Mouse (Mus musculus): ENCODE measurements around the gene Ror2.
A peak's percentile ranks its signal among the peaks of the same experiment; 100 is the strongest.

Ror2 gene

DNA sequence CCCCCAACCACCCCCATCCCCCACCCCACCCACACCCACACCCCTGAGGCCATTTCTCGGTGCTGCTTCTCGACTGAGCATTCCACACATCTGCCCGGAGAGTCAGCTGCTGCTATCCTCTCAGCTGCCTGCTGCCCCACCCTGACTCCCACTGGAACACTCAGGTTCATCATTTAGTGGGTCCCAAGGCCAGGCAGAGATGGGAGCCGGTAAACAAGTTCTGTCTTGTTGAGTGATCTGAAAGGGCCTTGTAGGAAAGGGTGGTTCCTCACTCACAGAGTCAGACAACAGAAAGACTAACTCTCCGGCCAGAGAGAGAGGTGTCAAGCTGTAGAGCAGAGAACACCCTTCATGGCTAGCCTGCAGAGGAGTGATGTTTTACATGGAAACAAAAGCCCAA, 155.9 kb downstream of the Ror2 start:
- DNase-seq (ENCODE audit: low spot score): no peak

DNA sequence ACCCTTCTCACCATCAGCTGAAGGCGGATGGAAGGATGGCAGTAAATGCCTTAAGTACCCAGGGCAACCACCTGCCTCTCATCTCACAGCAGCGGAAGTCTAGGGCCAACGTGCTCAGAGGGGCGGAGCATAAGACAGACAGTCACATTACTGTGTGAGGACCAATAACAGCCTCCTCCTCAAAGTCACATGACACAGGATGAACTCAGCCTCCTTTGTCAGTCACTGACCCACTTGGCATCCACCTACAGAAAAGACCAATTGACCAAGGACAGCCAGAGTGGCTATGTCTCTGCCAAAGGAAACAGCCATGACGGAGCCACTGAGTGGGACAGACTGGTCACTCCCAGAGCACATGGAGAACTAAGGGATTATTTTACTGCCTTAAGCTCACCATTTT, 160.3 kb downstream of the Ror2 start:
- no peak for DNase-seq (ENCODE audit: low spot score)

DNA sequence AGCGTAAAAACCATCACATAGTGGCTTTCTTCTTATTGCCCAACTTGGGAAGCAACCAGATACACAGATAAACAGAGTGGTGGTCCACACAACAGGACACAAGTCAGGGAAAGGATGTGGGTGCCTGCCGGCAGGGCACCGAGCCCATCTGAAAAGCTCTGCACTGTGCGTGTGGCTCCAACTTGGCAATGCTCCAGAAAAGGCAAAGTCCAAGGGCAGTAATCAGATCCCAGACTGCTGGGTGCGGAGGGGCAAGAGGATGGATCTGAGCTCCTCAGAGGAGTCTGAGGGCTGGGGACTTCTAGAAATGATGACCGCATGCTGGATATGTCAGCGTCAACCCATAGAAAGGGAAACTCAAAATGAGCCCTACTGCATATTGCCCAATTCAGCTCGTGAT, 163.8 kb downstream of the Ror2 start:
- DNase-seq (ENCODE audit: low spot score): no peak

DNA sequence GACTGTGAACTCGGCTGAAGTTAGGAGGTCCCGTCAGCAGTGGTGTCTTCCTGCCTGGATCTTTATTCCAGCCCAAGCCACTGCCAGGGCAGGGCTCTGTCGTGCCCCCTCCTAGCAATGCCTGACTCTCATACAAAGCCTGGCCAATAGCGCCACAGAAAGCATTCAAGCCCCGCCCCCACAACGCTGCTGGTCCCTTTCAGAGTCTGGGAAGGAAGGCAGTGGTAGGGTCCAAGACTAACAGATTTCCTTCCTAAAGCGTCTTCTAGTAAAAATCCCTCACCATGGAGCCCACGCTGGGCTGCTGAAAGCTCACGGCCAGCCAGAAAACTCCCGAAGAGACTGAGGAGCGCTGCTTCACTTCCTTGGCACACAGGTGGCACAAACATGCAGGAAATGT, 165.0 kb downstream of the Ror2 start:
- DNase-seq (ENCODE audit: low spot score): no peak

DNA sequence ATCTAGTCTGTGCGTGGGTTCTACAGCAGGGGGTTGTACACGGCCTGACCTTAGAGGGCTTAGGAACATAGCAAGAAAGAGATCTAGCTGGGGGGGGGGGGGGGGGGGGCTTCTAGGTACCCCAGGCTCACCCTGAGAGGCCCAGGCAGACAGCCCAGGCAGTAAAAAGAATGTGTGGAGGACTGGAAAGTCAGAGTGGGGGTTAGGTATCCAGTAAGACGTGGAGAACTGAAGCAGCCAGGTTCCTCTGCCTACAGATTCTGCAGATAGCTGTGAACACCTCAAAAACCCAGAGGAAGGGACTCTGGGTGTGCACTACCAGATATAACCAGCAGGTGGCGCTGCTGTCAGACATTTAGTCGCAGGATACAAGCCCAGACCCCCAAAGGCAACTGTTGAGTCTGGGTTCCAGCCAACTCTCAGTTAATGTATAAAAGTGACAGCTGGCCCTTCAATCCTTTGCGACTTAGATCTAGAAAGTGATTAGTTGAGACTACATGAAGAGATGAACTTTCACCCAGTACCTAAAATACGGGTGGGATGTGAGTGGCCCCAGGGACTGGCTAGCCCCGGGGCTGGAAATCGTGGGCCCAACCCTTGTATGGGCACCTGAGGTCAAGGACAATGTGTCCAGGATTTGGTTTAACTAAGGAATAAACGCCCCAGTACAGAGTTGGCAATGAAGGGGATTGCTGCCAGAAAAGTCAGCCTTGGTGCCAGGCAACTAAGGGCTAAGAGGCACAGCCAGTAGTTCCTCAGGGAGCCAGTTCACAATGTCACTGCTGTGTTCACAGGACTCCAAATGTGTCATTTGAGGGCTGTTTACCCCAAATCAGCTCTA, 166.1 kb downstream of the Ror2 start:
- DNase-seq (ENCODE audit: low spot score): peak; percentile 76

DNA sequence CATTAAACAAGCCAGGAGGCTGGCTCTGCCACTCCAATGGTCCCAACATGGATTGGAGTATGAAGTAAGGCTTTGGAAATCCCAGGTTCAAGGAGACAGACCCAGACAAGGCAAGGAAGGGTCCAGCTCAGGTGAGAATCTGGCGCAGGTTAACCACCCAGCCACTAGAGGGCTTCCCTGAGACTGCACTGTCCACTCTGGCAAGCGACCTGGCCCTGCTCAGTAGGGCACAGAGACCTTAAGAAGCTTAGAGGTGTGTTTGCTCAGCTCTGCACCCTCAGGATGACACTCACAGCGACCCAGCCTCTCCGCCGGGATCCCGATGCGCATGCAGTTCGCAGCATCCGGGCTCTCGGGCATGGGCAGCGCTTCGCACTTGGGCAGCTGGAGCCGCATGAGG, 167.5 kb downstream of the Ror2 start:
- DNase-seq (ENCODE audit: low spot score): no peak

DNA sequence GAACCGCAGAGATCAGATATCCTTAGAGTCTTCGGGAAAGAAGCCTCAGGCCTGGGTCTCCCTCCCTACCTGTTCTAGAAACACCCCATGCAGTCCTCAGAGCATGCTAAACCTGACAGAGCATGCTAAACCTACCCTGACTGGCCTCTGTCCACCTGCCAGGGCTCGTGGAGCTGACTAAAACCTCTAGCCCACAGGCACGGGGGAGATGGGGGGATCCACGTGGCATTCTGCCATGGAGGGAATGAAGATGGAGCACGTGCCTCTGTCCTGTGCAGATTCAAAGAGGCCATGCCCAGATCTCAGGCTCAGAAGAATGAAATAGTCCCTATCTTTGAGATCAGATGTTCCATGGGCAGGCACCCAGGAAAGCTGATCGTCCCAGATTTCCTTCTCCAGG, 168.0 kb downstream of the Ror2 start:
- no peak for DNase-seq (ENCODE audit: low spot score)

DNA sequence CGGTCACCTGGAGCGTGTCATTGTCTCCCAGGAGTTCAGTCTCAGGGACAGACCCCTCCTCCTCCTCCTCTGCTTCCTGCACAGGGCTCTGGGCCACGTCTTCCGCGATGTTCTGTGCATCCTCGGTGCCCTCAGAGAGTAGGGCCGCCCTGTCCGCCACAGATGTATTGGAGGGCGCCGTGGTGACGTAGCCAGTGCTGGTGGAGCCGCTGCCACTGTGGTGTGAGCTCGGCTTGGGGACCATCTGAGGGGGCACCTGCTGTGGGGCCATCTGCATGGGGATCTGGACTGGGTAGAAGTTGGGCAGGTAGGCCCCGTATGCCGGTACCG, 175.7 kb downstream of the Ror2 start:
- no peak for DNase-seq (ENCODE audit: low spot score)

DNA sequence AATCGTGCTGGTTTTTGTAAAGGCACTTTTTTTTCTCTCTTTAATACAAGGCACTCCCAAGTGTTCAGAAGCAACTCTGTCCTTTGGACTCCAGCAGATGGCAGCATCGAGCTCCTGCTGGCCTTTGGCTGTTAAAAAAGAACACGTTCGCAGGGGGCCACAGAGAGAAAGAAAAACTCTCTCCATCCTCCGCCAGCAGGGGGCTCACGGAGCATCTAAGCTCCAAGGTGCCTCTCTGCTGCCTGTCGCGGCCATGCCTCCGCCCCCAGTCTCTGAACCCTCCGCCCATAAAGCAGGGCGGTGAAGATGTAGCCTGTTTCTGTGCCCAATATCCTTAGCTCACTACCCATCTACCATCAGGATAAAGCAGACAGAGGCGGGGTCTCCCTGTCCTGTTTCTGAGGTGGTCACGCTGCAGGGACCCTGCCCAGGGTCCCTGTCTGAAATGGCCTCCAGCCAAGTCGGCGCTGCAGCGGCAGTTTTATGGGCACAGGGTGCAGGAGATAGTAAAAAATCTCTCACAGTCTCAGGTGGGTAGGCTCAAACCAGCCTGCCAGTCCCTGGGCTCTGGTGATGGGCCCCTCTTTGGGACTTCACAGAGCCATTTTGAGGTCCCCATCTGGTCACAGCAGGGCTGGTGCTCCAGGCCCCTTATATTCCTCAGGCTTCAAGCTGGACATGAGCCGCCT, 176.2 kb downstream of the Ror2 start:
- peak; percentile 94 for DNase-seq (ENCODE audit: low spot score)

DNA sequence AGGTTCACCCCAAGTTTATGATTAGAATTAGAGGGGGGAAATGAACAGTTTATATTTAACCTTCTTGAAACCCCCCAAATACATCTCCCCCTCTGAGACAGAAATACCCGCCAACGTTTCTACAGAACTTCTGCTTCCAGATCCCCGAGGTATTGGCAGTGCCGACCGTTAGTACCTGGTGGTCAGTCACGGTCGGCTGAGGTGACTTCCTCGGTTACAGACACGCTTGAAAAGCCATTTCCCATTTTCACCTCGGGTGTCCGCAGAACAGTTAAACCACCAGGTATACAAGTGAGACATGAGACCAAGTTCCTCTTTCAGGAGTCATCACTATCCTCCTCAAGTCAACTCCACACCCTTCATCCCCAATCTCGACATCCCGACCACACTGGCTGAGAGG, 179.2 kb downstream of the Ror2 start:
- no peak for DNase-seq (ENCODE audit: low spot score)

DNA sequence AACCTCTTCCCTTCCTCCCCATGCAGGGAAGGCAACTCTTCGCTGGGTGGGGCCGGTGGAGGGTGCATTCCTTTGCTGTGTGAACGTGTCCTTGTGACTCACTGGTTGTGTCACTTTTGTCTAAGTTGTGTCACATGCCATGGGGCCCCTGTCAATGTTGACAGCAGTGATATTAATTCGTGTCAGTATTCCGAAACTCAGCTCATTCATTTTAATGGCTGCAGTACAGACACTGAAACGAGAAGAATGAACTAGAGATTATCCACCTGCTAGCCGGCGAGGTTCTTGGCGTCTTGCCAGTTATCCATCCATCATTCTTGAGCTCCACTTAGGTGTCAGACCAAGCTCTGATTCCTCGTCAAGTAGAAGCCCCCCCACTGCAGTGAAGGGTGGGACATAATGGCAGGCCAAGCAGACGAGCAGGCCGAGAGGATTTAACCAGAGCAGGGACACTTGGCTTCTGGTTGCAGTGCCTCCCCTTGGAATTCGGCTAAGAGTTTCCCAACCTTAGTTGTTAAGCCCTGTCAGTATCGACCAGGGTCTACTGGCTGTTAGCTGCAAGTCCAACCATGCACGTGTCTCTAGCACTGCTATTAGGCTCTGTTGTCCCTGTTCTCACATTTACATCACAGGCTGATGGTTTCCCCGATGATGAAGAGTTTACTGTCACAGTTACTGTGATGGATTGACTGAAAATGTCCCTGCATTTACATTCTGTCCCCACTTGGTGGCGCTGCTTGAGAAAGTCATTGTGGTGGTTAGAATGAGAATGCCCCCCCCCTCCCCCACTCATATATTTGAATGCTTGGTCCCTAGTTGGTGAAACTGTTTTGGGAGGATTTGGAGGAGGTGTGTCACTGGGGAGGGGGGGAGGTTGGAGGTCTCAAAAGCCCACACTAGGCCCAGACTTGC, 185.9 kb downstream of the Ror2 start:
- DNase-seq (ENCODE audit: low spot score): no peak

DNA sequence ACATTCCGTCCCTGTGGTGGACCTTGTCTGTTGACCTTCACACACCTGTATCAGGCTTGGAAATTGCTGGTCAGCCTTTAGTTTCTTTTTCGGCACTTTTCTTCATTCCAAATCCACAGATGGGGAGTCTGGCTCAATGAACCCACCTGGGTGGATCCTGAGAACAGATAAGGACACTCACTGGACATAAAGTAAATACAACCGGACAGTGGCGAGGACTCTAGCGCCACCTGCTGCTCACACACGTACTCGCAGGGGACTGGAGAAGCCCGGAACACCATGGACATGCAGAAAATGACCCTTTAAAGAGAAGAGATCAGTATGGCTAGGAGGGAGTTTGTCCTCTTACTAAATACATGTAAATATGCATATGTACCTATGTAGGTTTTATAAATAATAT, 189.3 kb downstream of the Ror2 start:
- peak; percentile 80 for DNase-seq (ENCODE audit: low spot score)

DNA sequence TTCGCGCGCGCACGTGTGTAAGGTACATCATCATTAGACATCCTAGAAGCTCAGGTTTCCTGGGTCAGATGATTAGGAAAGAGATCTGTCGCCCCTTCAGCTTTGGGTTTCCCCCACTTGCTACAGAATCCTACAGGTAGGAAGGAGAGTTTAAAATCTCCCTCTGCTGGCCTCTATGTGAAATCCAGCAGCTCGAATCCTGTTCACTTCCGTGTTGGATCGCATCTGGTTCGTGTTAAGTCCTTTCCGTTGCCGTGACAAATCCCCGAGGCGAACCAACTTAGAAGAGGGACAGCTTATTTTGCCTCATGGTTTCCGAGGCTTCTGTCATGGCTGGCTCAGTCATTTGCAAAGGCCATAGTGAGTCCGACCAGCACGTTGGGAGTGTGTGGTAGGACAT, 190.7 kb downstream of the Ror2 start:
- DNase-seq (ENCODE audit: low spot score): no peak

DNA sequence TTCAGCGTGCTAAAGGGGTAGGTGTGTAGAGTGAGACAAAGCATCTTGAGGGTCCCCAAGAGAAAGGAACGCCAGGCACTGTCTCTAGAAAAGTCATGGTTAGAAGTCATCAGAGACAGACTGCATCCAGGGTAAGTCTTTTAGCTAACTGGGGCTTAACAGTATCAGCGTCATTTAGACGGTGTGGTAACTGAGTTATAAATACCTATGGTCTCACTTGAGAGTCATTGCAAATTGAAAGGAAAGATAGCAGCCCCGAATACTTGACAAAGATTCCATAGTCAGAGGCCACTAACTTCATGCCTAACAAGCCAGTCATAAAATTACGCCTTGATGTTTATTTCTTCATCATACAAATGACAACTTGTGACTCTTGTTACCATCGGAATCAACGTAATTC, 191.3 kb downstream of the Ror2 start:
- no peak for DNase-seq (ENCODE audit: low spot score)

DNA sequence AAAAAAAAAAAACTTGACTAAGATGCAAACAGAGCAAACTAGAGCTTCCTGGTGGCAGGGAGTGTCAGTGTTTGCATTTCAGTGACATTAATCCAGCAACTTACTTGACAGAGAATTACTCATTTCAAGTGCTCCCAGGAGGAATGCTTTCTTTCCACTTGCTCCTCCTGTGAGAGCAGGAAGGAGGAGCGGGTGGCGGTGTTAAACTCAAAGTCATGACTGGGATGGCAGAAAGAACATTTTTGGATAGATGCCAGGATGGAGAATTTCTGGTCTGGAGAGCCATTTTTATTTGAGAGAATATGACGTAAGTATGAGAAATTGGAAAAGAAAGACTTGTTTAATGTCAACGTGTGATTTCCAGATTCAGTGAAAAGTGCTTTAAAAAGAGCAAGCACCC, 192.5 kb downstream of the Ror2 start:
- DNase-seq (ENCODE audit: low spot score): no peak

DNA sequence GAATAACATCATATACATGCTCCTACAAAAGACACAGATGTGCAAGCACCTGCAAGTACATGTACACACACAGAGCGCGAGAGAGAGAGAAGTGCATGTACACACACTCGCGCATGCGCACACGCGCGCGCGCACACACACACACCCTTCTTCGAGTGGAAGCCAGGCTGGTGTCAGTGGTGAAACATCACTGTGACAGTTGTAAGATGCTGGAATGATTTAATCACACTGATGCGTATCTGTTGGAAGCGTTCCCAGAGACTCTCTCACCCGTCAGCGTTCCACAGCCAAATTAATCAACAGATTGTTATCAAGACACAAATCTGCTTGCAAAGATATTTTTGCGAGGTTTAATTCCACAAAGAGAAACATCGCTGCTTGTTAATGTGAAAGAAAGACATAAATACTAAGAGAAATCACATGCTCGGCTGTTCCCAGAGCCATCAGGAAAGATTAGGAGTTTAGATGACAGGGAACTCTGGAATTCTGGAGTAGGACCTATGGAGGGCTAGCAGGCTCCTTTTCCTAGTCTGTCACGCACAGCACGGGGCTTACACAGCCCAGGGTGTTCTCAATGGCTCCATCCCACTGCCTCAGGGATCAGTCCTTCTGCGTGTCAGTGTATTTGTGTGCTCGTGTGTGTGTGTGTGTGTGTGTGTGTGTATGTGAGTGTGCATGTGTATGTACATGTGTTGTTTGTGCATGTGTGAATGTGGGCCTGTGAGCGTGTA, 199.2 kb downstream of the Ror2 start:
- no peak for DNase-seq (ENCODE audit: low spot score)

DNA sequence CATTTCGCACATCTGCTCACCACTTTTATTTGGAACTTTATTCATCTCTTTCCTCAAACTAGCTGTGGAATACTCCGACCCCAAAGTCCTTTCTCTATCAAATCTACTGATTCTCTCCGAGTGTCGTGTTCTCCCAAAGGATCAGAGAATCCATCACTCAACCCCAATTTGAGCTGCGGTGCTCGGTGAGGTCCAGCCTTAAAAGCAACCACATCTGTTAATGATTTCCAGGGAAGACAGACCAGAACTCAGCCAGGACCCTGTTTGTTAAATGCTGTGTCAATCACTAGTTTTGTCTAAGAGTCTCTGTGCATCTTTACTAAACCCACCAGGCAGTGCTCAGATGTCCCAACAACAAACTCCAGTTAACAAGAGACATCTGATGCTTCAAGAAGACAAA, 204.1 kb downstream of the Ror2 start:
- no peak for DNase-seq (ENCODE audit: low spot score)

DNA sequence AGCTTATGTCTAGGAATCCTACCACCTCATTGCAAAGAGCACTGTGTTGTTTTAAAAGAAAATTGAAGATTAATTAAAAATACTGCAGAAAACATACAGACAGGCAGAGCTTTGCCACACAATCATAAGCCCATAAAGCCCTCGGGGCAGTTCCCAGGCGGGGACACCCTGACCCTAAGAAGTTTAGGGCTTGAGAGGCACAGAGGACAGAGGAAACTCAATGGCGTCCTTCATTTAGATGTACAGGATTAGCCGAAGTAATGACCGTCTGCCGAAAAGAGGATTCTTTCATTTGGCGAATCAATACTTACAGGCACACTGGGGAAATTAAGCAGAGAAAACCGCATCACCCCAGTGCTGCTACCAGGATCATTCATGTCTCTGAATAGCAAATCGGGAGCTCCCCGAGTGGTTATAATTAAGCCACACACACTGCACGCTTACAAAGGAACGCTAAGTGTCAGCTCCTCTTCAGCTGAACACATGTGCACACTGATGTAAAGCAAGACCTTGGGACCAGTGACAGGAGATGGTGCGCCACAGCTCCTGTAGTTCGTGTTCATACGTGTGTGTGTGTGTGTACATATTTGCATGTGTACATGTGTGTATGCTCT, 208.1 kb downstream of the Ror2 start:
- no peak for DNase-seq (ENCODE audit: low spot score)

DNA sequence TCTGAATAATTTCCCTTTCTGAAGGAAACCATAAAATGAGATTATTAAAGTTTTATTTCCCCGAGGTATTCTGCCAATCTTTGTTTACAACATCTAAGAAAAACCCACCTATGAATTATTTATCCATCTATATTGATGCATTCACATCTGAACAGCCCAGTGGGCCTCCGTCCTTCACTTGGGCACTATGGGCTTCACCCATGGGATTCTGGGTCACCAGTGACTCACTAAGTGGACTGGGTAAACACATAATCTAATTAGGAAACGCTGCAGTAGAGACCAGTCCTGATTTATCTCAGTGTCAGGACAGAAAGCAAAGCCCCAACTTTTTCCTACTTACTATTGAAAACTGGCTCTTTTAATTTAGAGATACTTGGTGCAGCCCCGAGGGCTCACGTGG, 210.9 kb downstream of the Ror2 start:
- no peak for DNase-seq (ENCODE audit: low spot score)

DNA sequence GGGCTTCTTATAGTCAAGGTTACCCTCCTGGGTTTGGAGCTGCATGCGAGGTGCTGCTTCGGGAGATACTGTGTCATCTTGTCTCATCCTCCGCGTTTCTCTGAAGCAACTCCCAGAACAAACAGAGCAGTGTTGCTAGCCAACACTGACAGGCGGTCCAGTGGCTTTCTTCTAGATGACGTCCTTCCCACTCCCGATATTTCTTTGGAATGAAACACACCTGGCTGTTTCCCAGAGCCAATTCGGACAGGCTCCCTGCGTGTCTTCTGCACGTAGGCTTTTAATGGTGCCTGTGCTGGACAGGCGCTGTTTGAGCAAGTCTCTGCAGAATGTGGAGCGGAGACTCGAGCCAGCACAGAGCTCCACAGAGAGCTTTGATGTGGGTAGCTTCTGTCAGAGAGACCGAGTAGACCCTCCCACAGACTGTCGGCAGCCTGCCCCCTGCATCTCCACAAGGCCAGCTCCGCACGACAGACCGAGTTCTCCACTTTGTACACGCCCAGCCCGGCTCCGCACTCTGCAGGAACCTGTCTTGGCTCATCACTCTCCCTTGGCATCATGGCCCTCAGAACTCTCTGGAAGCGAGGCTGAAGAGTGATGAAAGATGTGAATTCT, 216.7 kb downstream of the Ror2 start:
- no peak for DNase-seq (ENCODE audit: low spot score)

DNA sequence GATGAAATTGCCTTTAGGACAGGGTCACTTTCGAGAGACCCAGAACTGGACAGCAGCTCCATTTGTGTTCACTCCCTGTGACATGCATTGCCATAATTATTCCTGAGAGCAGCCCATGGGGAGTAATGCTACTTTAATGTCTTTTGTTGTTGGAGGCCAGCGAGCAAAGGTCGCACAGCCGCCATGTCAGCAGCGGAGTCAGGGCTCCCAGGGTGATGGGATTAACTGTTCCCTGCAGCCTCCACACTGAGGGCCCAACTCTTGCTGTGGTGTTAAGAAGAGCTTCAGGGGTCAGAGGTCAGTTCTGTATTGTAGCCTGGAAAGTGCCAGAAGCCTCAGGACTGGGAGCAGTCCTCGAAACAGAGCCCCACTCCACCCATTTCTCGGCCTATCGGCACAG, 217.5 kb downstream of the Ror2 start:
- no peak for DNase-seq (ENCODE audit: low spot score)
